Mouse (Mus musculus) cerebellum, adult 2 months (tissue): ENCODE results near the gene Gpr85. TPM values are rescaled to one million over a fixed set of nuclear protein-coding genes. Genes with fewer than 3 reads are reported as not detected.

ENCODE experiments used
- DNase-seq, 2 experiments: peaks; one replicate each; pipeline ENCODE4 v3.0.0; 2021
- H3K27ac ChIP-seq: fragments of 200-500 bp; 2 replicates; pipeline ENCODE4 v1.5.1; 2012; ENCODE audit warnings: low read length, control low read depth, inconsistent platforms; ENCODE audit not compliant: insufficient read depth
- H3K27me3 ChIP-seq: fragments of 200-500 bp; 2 replicates; pipeline ENCODE4 v1.6.1; 2012; ENCODE audit warnings: inconsistent platforms, mild to moderate bottlenecking, low read length, moderate library complexity; ENCODE audit not compliant: control insufficient read depth, insufficient read depth
- H3K4me1 ChIP-seq: fragments of 200-500 bp; 2 replicates; pipeline ENCODE4 v1.6.1; 2011; ENCODE audit warnings: low read length; ENCODE audit not compliant: control insufficient read depth, insufficient read depth
- H3K4me3 ChIP-seq: fragments of 200-500 bp; replicated peaks from 2 replicates; pipeline ENCODE3; 2011; ENCODE audit warnings: mild to moderate bottlenecking, low read depth, low read length, control low read depth; ENCODE audit not compliant: insufficient read depth
- CTCF ChIP-seq: fragments of 200-500 bp; IDR thresholded peaks from 2 replicates; pipeline ENCODE4 v1.5.1; 2011; ENCODE audit warnings: low read depth, mild to moderate bottlenecking, control low read depth, low read length, moderate library complexity, borderline replicate concordance; ENCODE audit not compliant: insufficient read depth
- POLR2A ChIP-seq: fragments of 200-500 bp; IDR thresholded peaks from 2 replicates; pipeline ENCODE4 v1.6.1; 2011; ENCODE audit warnings: low read length, control low read depth, borderline replicate concordance; ENCODE audit not compliant: insufficient read depth
- whole genome bisulfite sequencing: fragments of 180-500 bp; shearing (Covaris S2); methylation state at CpG from one replicate; pipeline ENCODE4 v1.1.7; 2018; 5-methylcytosine and 5-hydroxymethylcytosine counted together
- polyA plus RNA-seq: library from polyadenylated mRNA; depleted of rRNA; stranded (reverse); fragments of >200 nt; gene quantifications from 2 replicates; pipeline ENCODE4 v1.2.3, GENCODE M21; 2012; rRNA removed

Gpr85 gene
- 30.4 and 30.5 TPM in 2 replicates for polyA plus RNA-seq

GRCm38 (mm10) chr6:13839345-13840054, at the start of gene Gpr85:
TSS of gene Gpr85 (minus strand) at chr6:13839942.
- 0 out of 2 replicates have a peak, but pooled peaks cover 3% of the 10 kb centered on the region for H3K4me1 ChIP-seq
- H3K27me3 ChIP-seq: no peaks in the 10 kb centered on the region
- H3K4me3 ChIP-seq: peak within 1 kb of the TSS; percentile 77
- DNase-seq: peak; percentile 56 to 68
- no peak for TF ChIP-seq CTCF
- TF ChIP-seq POLR2A: no peak
- 6% methylated on average over 18 of the region's 18 CpGs for WGBS
- peak within 1 kb of the TSS; percentile 96 for H3K27ac ChIP-seq

- H3K27me3 ChIP-seq: no peaks in the 10 kb centered on the region
- DNase-seq: peak; percentile 79 to 95
- no peak for TF ChIP-seq POLR2A
- TF ChIP-seq CTCF: no peak
- H3K4me3 ChIP-seq: no peak overlapping the region
- WGBS: 13% methylated on average over 3 of the region's 3 CpGs
- peaks cover 7% of the 10 kb centered on the region; the same call in 1 of the 2 replicates for H3K4me1 ChIP-seq
- no peak overlapping the region for H3K27ac ChIP-seq
These were observed 45.3 kb upstream of the Gpr85 start for GRCm38 (mm10) chr6:13884877-13885592.

DNA sequence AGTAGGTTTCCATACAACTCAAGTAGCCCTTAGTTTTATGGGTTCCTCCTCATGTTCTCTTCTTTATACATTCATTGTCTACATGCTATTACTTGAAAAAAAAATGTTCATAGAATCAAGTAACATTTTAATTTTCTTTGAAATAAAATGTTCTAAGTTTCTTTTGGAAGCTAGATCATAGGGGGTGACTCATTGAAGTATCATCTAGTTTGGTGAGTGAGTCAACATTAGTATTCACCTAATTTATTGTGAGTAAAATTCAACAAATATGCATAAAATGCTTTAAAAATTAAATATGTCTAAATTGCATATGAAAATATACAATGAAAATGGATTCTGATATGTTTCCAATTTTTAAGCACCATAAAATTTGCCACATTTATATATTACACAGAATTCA, 43.2 kb upstream of the Gpr85 start:
- Histone ChIP-seq H3K27me3 (no peaks in the 10 kb centered on the region), H3K4me1 (peaks cover 7% of the 10 kb centered on the region; the same call in 1 of the 2 replicates), H3K27ac (no peak overlapping the region), H3K4me3 (no peak overlapping the region)
- TF ChIP-seq CTCF (no peak), POLR2A (no peak)
- no peak for DNase-seq

DNA sequence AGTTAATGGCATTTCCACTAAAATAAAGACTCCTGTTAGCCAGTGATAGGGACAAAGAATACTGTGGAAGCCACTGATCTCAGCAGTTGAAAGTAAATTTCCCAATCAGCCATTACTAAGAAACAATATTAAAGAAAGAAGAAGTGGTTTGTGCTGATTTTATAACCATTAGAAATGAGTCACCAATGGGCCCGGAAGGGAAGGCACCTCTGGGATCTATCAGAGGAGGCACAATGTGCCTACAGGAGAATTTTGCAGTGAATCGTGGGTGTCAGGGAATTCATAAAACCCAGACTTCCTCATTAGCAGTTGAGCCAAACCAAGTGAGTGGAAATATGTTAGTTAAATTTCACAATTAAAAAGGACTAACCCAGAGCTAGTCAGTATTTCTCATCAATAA, 34.2 kb upstream of the Gpr85 start:
- TF ChIP-seq POLR2A: no peak
- no peak for TF ChIP-seq CTCF
- 95% methylated on average over 2 of the region's 2 CpGs for WGBS
- no peak for DNase-seq
- Histone ChIP-seq H3K27ac (no peak overlapping the region), H3K27me3 (no peaks in the 10 kb centered on the region), H3K4me3 (no peak overlapping the region), H3K4me1 (no peaks in the 10 kb centered on the region)

- Histone ChIP-seq H3K4me1 (no peaks in the 10 kb centered on the region), H3K4me3 (no peak overlapping the region), H3K27me3 (no peaks in the 10 kb centered on the region), H3K27ac (no peak overlapping the region)
- no peak for TF ChIP-seq CTCF
- no peak for TF ChIP-seq POLR2A
- 53% methylated on average over 7 of the region's 7 CpGs for WGBS
- DNase-seq: no peak
These were observed 32.3 kb upstream of the Gpr85 start for GRCm38 (mm10) chr6:13872076-13872475.

GRCm38 (mm10) chr6:13871625-13871958, 31.9 kb upstream of the Gpr85 start:
- H3K27ac ChIP-seq: no peak overlapping the region; the same call in 1 of the 2 replicates
- DNase-seq: no peak
- H3K4me1 ChIP-seq: no peaks in the 10 kb centered on the region
- TF ChIP-seq CTCF: no peak
- TF ChIP-seq POLR2A: no peak
- no peaks in the 10 kb centered on the region for H3K27me3 ChIP-seq
- WGBS: under 1% methylated on average over 7 of the region's 7 CpGs
- peak overlapping the region; percentile 85 for H3K4me3 ChIP-seq

- Histone ChIP-seq H3K4me1 (no peaks in the 10 kb centered on the region), H3K4me3 (peak within 1 kb of the TSS; percentile 85), H3K27me3 (no peaks in the 10 kb centered on the region), H3K27ac (no peak within 1 kb of the TSS; the same call in 1 of the 2 replicates)
- peak; percentile 90 to 94 for DNase-seq
- WGBS: under 1% methylated on average over 19 of the region's 19 CpGs
- peak; percentile 94; the same call in 1 of the 2 replicates for TF ChIP-seq POLR2A
- TF ChIP-seq CTCF: no peak
These were observed 31.3 kb upstream of the Gpr85 start, which contains the start of gene 2610001J05Rik for GRCm38 (mm10) chr6:13870919-13871624. TSS of gene 2610001J05Rik (minus strand) at chr6:13871518.

GRCm38 (mm10) chr6:13870289-13870741, 30.6 kb upstream of the Gpr85 start:
- H3K27me3 ChIP-seq: no peaks in the 10 kb centered on the region
- peak; percentile 31 to 33 for DNase-seq
- H3K4me1 ChIP-seq: no peaks in the 10 kb centered on the region
- no peak overlapping the region for H3K27ac ChIP-seq
- H3K4me3 ChIP-seq: peak overlapping the region; percentile 85
- 15% methylated on average over 12 of the region's 12 CpGs for WGBS
- no peak for TF ChIP-seq CTCF
- TF ChIP-seq POLR2A: no peak
